Mouse (Mus musculus) intestine, embryonic 14.5 days (tissue): ENCODE results near the gene Sp2. TPM values are rescaled to one million over a fixed set of nuclear protein-coding genes. Genes with fewer than 3 reads are reported as not detected.

ENCODE experiments used
- ATAC-seq: fragments of 200-750 bp; cut with Nextera tagmentation; replicated peaks from 2 replicates; pipeline ENCODE4 v1.8.0; 2017; ENCODE audit warnings: low read depth, moderate number of reproducible peaks, moderate TSS enrichment, moderate library complexity; ENCODE audit not compliant: low FRiP score, low TSS enrichment
- DNase-seq: peaks from one replicate; pipeline ENCODE4 v3.0.0-alpha.2; 2018; ENCODE audit warnings: low spot score
- H3K27ac ChIP-seq: fragments of 300-500 bp; sonication (generic); 2 replicates; pipeline ENCODE4 v1.5.1; 2014; ENCODE audit warnings: low read depth, mild to moderate bottlenecking, control low read depth
- H3K27me3 ChIP-seq: fragments of 300-500 bp; sonication (generic); replicated peaks from 2 replicates; pipeline ENCODE4 v1.6.1; 2014; ENCODE audit warnings: low read length, control low read depth; ENCODE audit not compliant: control insufficient read depth, insufficient read depth
- H3K36me3 ChIP-seq: fragments of 300-500 bp; sonication (generic); 2 replicates; pipeline ENCODE4 v1.6.1; 2014; ENCODE audit warnings: low read length, control low read depth; ENCODE audit not compliant: control insufficient read depth, insufficient read depth
- H3K4me1 ChIP-seq: fragments of 300-500 bp; sonication (generic); replicated peaks from 2 replicates; pipeline ENCODE4 v1.6.1; 2014; ENCODE audit warnings: low read length, control low read depth, mixed read lengths; ENCODE audit not compliant: control insufficient read depth, insufficient read depth
- H3K4me2 ChIP-seq: fragments of 300-500 bp; sonication (generic); 2 replicates; pipeline ENCODE4 v1.6.1; 2014; ENCODE audit warnings: low read length
- H3K4me3 ChIP-seq: fragments of 300-500 bp; sonication (generic); 2 replicates; pipeline ENCODE4 v1.5.1; 2014; ENCODE audit warnings: low read depth, low read length, control low read depth, mixed read lengths
- H3K9ac ChIP-seq: fragments of 300-500 bp; sonication (generic); 2 replicates; pipeline ENCODE4 v1.6.1; 2014; ENCODE audit warnings: mild to moderate bottlenecking, low read length
- H3K9me3 ChIP-seq: fragments of 300-500 bp; sonication (generic); 2 replicates; pipeline ENCODE4 v1.6.1; 2016; ENCODE audit warnings: low read length, control low read depth; ENCODE audit not compliant: control insufficient read depth
- WGBS: fragments of 180-500 bp; shearing (Covaris S2); extraction: QIAGEN DNeasy Blood & Tissue Kit; methylation state at CpG from one replicate; pipeline ENCODE4 v1.1.7; 2014; 5-methylcytosine and 5-hydroxymethylcytosine counted together
- polyA plus RNA-seq: library from polyadenylated mRNA; unstranded; fragments of >200 nt; fragmentation: Nextera tagmentation; extraction: Ambion mirVana; gene quantifications from 2 replicates; pipeline ENCODE4 v1.2.1, GENCODE M21; 2014

Gene Sp2
- polyA plus RNA-seq, 1 experiment from 2014 or later: 18.6 TPM

GRCm38 (mm10) chr11:96908594-96908993 is 74.2 kb downstream of the Sp2 start:
- H3K27ac ChIP-seq: no peak overlapping the region
- peaks cover 45% of the 10 kb centered on the region for H3K36me3 ChIP-seq
- no peaks in the 10 kb centered on the region for H3K27me3 ChIP-seq
- ATAC-seq: no peak
- H3K4me2 ChIP-seq: no peak overlapping the region
- H3K4me3 ChIP-seq: no peak overlapping the region
- no peaks in the 10 kb centered on the region; the same call in 1 of the 2 replicates for H3K4me1 ChIP-seq
- no peak overlapping the region for H3K9ac ChIP-seq
- 85% methylated on average over 12 of the region's 12 CpGs for WGBS
- H3K9me3 ChIP-seq: no peaks in the 10 kb centered on the region
- DNase-seq: no peak

GRCm38 (mm10) chr11:96906431-96907161 is 76.2 kb downstream of the Sp2 start:
- Histone ChIP-seq H3K36me3 (peaks cover 39% of the 10 kb centered on the region), H3K9ac (no peak overlapping the region; the same call in 1 of the 2 replicates), H3K27ac (no peak overlapping the region), H3K4me2 (no peak overlapping the region), H3K27me3 (no peaks in the 10 kb centered on the region), H3K4me1 (peaks cover 10% of the 10 kb centered on the region), H3K9me3 (no peaks in the 10 kb centered on the region), H3K4me3 (no peak overlapping the region)
- no peak for DNase-seq
- no peak for ATAC-seq
- WGBS: 28% methylated on average over 15 of the region's 15 CpGs

Other genes with a start within 250 kb of the Sp2 start
- 8.0 and 9.2 TPM in 2 replicates for gene Snx11, start 205.4 kb downstream of the Sp2 start, polyA plus RNA-seq
- gene Cbx1, start 193.8 kb downstream of the Sp2 start, polyA plus RNA-seq: 87.8 and 101 TPM in 2 replicates
- gene Nfe2l1, start 153.0 kb downstream of the Sp2 start, polyA plus RNA-seq: 36.0 and 36.7 TPM in 2 replicates
- 100 and 102 TPM in 2 replicates for gene Copz2, start 133.1 kb downstream of the Sp2 start, polyA plus RNA-seq
- 64.2 and 70.1 TPM in 2 replicates for gene Cdk5rap3, start 66.5 kb downstream of the Sp2 start, polyA plus RNA-seq
- gene Prr15l, start 54.9 kb downstream of the Sp2 start, polyA plus RNA-seq: 56.8 and 62.5 TPM in 2 replicates
- 40.9 and 44.1 TPM in 2 replicates for gene Pnpo, start 39.0 kb downstream of the Sp2 start, polyA plus RNA-seq
- gene Sp6, start 30.4 kb upstream of the Sp2 start, polyA plus RNA-seq: not detected in 2 replicates
- gene Scrn2, start 47.0 kb upstream of the Sp2 start, polyA plus RNA-seq: 18.6 and 19.0 TPM in 2 replicates
- 0.44 and 0.49 TPM in 2 replicates for gene Lrrc46, start 58.4 kb upstream of the Sp2 start, polyA plus RNA-seq
- 96.4 and 98.5 TPM in 2 replicates for gene Mrpl10, start 58.6 kb upstream of the Sp2 start, polyA plus RNA-seq
- gene Osbpl7, start 67.7 kb upstream of the Sp2 start, polyA plus RNA-seq: 7.3 and 7.8 TPM in 2 replicates
- gene Tbx21, start 132.4 kb upstream of the Sp2 start, polyA plus RNA-seq: 0.07 TPM in 1 of 2 replicates, not detected in the other
- 3.2 and 3.9 TPM in 2 replicates for gene Tbkbp1, start 168.5 kb upstream of the Sp2 start, polyA plus RNA-seq
- 79.9 and 86.0 TPM in 2 replicates for gene Kpnb1, start 204.9 kb upstream of the Sp2 start, polyA plus RNA-seq